Mouse (Mus musculus): ENCODE data around the gene Atp8b5. TPM values are rescaled to one million over a fixed set of nuclear protein-coding genes. Genes with fewer than 3 reads are reported as not detected.

The Atp8b5 gene
- polyA plus RNA-seq, 3 experiments from 2014 or later = not detected

DNA sequence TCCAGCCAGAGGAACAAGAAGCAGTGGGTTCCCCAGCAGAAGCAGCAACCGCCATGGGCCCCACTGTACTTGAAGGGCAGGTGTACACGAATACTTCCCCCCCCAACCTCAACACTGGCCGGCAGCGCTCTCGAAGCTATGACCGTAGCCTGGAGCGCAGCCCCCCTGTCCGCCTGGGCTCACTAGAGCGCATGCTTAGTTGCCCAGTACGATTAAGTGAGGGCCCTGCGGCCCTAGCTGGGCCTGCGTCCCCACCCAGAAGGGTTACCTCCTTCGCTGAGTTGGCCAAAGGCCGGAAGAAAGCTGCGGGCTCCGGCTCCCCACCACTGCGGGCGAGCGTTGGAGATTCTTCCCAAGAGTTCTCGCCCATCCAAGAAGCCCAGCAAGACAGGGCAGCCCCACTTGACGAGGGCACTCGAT, 149.1 kb downstream of the Atp8b5 start:
- no peak for ATAC-seq

DNA sequence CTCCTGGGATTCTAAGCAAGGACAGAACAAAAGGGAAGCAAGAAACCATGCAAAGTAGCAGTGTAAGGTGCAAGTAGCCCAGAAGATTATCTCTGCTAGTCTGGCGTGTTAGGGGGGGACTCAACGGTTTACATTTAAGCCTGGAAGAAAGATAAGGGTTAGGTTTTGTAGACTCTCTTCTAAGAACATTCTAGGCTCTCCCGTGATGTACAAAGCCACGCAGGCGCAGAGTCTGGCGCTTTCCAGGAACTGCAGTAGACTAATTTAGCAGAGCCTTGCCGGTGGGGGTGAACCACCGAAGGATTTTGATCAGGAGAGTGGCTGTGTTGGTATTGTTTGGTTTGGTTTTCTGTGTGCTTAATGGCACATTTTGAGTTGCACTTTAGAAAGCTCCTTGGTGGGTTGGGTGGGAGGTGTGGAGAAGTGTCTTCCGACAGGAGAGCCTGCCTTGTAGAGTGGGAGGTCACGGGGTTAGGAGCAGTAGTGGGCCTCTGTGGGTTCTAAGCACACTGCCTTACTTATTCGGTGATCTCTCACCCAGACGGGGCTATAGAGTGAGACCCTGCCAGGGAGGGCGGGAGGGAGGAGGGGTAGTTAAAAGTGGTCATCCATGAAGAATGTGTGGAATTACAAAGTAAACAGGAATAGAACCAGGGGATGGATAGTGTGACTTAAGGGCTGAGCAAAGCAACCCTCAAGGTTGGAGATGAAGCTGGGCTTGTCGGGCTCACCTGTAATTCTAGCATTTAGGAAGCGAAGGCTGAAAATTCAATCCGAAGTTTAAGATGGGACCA, 150.5 kb downstream of the Atp8b5 start:
- ATAC-seq = no peak

DNA sequence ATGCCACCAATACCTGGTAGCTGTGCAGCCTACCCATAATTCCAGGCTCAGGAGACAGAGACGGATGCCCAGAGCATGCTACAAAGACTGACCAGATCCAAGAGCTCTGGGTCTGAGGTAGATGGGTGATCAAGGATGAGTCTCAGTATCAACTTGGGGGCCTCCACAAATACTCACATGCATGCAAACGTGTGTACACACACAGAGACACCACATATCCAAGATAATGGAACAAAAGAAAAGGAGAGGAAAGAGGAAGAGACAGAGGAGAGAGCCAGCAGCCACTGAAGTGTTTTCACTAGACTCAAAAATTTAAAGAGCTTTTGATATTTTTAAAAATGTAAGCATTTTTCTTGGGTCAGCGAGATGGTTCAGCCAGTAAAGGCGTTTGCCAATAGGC, 151.5 kb downstream of the Atp8b5 start:
- no peak for ATAC-seq

DNA sequence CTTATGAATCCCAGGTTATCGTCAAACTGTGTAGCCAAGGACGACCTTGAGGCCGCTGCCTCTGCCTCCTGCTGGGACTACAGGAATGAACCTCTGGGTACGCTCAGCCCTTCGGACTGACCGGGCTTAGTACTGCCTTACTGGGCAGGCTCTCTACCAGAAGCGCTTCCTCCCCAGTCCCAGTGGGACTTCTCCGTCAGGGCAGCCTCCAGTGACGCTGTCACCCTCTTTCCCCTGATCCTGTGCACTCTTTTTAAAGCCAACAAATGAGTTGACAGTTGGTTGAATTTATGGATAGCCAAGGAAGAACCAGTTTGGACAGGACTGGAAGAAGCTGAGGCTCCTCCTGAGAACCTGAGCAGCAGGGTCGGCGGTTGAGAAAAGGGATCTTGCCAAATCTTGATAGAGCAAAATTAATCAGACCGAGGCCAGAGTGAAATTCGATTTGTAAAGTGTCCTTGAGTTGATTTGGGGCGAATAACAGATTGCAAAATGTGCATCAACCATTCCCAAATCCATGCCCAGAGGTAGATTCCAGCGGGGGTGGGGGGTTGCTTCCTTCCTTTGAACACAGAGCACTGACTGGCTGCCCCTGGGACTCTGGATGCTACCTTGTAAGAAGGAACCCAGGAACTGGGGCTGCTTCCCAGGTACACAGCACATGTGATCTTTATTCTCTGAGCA, 152.2 kb downstream of the Atp8b5 start:
- no peak for ATAC-seq

DNA sequence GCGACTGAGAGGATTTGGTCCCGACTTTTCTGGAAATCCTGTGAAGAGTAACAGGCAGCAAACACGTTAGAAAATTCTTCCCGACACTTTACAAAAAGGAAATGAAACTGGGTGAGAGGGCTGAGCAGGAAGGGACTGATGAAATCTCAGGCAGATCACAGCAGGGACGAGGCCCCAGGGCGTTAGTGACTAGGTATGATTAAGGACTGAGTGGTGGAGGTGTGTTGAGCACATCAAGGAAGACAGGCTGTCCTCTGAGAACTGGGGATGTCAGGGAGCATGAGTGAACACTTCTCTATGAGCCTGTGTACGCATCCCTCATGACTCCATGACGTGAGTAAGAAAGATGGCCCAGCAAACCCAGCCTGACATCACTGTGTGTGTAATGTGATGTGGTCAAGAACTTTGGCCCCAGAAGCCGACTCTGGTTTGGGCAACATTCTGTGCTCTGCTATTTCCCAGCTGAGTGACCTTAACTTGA, 152.9 kb downstream of the Atp8b5 start:
- no peak for ATAC-seq

DNA sequence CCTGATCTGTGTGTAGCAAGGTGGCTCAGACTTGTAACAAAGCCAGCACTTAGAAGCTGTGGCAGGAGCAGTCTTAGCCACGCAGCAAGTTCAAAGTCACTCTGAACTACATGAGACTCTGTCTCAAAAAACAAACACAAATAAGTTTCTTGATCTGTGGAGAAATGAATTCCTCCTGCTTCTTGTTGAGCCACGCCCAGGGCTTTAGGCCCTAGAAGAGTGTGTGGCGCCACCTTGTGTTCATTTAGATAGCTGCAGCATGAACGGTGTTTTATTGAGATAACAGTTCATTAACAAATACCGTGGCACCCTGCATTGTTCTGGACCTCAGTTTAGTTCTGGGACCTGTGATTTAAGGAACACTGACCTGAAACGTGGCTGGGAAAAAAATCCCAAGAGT, 153.3 kb downstream of the Atp8b5 start:
- peak; percentile 65 for ATAC-seq

DNA sequence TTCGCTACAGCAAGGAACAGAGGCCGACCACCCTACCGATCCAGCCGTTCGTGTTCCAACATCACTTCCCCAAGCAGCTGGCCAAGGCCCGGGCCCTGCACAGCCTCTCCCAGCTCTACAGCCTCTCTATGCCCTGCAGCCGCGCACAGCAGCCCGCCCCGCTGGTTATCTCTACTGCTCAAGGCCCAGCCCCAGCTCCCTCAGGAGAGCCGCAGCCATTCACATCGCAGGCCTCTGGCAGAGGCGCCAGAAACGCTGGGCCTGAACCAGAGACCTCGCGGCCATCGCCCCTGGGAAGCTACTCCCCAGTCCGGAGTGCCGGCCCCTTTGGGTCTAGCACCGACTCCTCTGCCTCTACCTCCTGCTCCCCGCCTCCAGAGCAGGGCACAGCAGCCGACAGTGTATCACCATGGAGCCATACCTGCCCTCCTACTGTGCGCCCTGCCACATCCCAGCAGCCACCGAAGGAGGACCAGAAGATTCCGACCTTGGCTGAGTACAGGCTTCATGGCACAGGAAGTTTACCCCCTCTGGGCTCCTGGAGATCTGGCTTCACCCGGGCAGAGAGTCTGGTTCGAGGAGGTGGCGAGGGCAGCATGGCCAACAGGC, 154.8 kb downstream of the Atp8b5 start:
- no peak for ATAC-seq

Other genes starting within 250 kb of the Atp8b5 start
- 10 to 100 TPM; 10.5 to 22.3 (median 12.0) TPM for gene Pigo, start 241.3 kb upstream of the Atp8b5 start, polyA plus RNA-seq (2017; shearing (Covaris generic))
- gene Stoml2, start 235.4 kb upstream of the Atp8b5 start, polyA plus RNA-seq (2017; shearing (Covaris generic)) = 100 to 1,000 TPM; 138 to 146 (median 139) TPM
- 1 to 10 TPM; 2.4 to 2.9 (median 2.6) TPM for gene Fam214b, start 220.9 kb upstream of the Atp8b5 start, polyA plus RNA-seq (2017; shearing (Covaris generic))
- gene Unc13b, start 208.2 kb upstream of the Atp8b5 start, polyA plus RNA-seq (2017; shearing (Covaris generic)) = under 1 TPM in 2 of 3 experiments, not detected in 1; 0.23 to 0.38 TPM
- not detected for gene Rusc2, start 114.8 kb downstream of the Atp8b5 start, polyA plus RNA-seq (2017; shearing (Covaris generic))
- gene Fam166b, start 162.0 kb downstream of the Atp8b5 start, polyA plus RNA-seq (2017; shearing (Covaris generic)) = not detected
- gene Tesk1, start 174.8 kb downstream of the Atp8b5 start, polyA plus RNA-seq (2017; shearing (Covaris generic)) = 1 to 10 TPM in 1 of 3 experiments, under 1 TPM in 2; 0.29 to 1.1 (median 0.66) TPM
- gene Cd72, start 187.5 kb downstream of the Atp8b5 start, polyA plus RNA-seq (2017; shearing (Covaris generic)) = 100 to 1,000 TPM in 1 of 3 experiments, 10 to 100 TPM in 2; 18.7 to 104 (median 96.4) TPM
- 100 to 1,000 TPM; 142 to 164 (median 156) TPM for gene Sit1, start 216.6 kb downstream of the Atp8b5 start, polyA plus RNA-seq (2017; shearing (Covaris generic))
- gene Ccdc107, start 225.7 kb downstream of the Atp8b5 start, polyA plus RNA-seq (2017; shearing (Covaris generic)) = 10 to 100 TPM; 36.5 to 72.9 (median 72.1) TPM
- gene Arhgef39, start 232.5 kb downstream of the Atp8b5 start, polyA plus RNA-seq (2017; shearing (Covaris generic)) = 10 to 100 TPM in 1 of 3 experiments, 1 to 10 TPM in 2; 5.1 to 10.3 (median 6.2) TPM
- gene Car9, start 239.8 kb downstream of the Atp8b5 start, polyA plus RNA-seq (2017; shearing (Covaris generic)) = under 1 TPM; 0.48 to 0.84 (median 0.79) TPM